Mouse (Mus musculus) CH12.LX (cell line): ENCODE measurements around the gene Olfr1423.

Source experiments
- CHD2 ChIP-seq: IDR thresholded peaks from 2 replicates; pipeline ENCODE4 v1.6.1; 2011; ENCODE audit warnings: low read length, improper control_type of control experiment
- CTCF ChIP-seq, 2 experiments: IDR thresholded peaks in 1 of 2; conservative IDR thresholded peaks in 1 of 2; 2 replicates each; pipeline ENCODE4 v1.5.1; 2011 to 2012; ENCODE audit warnings: low read depth in 2 of 2, low read length in 2 of 2, improper control_type of control experiment in 1 of 2, inconsistent platforms in 1 of 2, mild to moderate bottlenecking in 1 of 2, moderate library complexity in 1 of 2
- EP300 ChIP-seq: IDR thresholded peaks from 2 replicates; pipeline ENCODE4 v1.6.1; 2011; ENCODE audit warnings: low read length, improper control_type of control experiment
- GABPA ChIP-seq: IDR thresholded peaks from 2 replicates; pipeline ENCODE4 v1.6.1; 2012; ENCODE audit warnings: low read depth, low read length, improper control_type of control experiment, inconsistent platforms; ENCODE audit not compliant: insufficient replicate concordance
- MAX ChIP-seq: IDR thresholded peaks from 2 replicates; pipeline ENCODE4 v1.6.1; 2011; ENCODE audit warnings: low read length, improper control_type of control experiment
- MEF2A ChIP-seq: IDR thresholded peaks from 2 replicates; pipeline ENCODE4 v1.6.1; 2014; ENCODE audit warnings: low read depth, mild to moderate bottlenecking, inconsistent platforms, low read length, improper control_type of control experiment, borderline replicate concordance
- NRF1 ChIP-seq: IDR thresholded peaks from 2 replicates; pipeline ENCODE4 v1.6.1; 2014; ENCODE audit warnings: low read depth, mild to moderate bottlenecking, inconsistent platforms, low read length, improper control_type of control experiment, moderate library complexity
- POLR2A ChIP-seq: IDR thresholded peaks from 2 replicates; pipeline ENCODE4 v1.6.1; 2011; ENCODE audit warnings: low read depth, mild to moderate bottlenecking, improper control_type of control experiment, low read length
- RAD21 ChIP-seq: IDR thresholded peaks from 2 replicates; pipeline ENCODE4 v1.6.1; 2011; ENCODE audit warnings: low read depth, mild to moderate bottlenecking, low read length, improper control_type of control experiment, moderate library complexity
- TCF12 ChIP-seq: IDR thresholded peaks from 2 replicates; pipeline ENCODE4 v1.6.1; 2014; ENCODE audit warnings: low read depth, mild to moderate bottlenecking, inconsistent platforms, low read length, improper control_type of control experiment
- ZKSCAN1 ChIP-seq: IDR thresholded peaks from 2 replicates; pipeline ENCODE4 v1.6.1; 2012; ENCODE audit warnings: low read depth, inconsistent platforms, low read length, improper control_type of control experiment, borderline replicate concordance
- ZMIZ1 ChIP-seq: IDR thresholded peaks from 2 replicates; pipeline ENCODE4 v1.6.1; 2012; ENCODE audit warnings: low read depth, mild to moderate bottlenecking, inconsistent platforms, low read length, improper control_type of control experiment
- ZNF384 ChIP-seq: IDR thresholded peaks from 2 replicates; pipeline ENCODE4 v1.6.1; 2012; ENCODE audit warnings: low read depth, low read length, improper control_type of control experiment, inconsistent platforms

- no peak for TF ChIP-seq CTCF (conservative IDR thresholded peaks at IDR 0.05 in 1 of 2, IDR thresholded peaks at IDR 0.05 in 1 of 2; ENCODE audit: low read depth in 2 of 2, low read length in 2 of 2)
- TF ChIP-seq EP300: no peak
- no peak for TF ChIP-seq POLR2A
- TF ChIP-seq NRF1: no peak
- TF ChIP-seq TCF12: no peak
- TF ChIP-seq MEF2A: no peak
- TF ChIP-seq ZMIZ1: no peak
- no peak for TF ChIP-seq GABPA
- no peak for TF ChIP-seq CHD2
- TF ChIP-seq ZNF384: no peak
- no peak for TF ChIP-seq ZKSCAN1
- no peak for TF ChIP-seq MAX
- TF ChIP-seq RAD21: no peak
Observed at GRCm38 (mm10) chr19:12024149-12024548, 17.0 kb downstream of the Olfr1423 start.
